Mouse (Mus musculus): ENCODE measurements around the gene Pspc1.

Gene Pspc1

DNA sequence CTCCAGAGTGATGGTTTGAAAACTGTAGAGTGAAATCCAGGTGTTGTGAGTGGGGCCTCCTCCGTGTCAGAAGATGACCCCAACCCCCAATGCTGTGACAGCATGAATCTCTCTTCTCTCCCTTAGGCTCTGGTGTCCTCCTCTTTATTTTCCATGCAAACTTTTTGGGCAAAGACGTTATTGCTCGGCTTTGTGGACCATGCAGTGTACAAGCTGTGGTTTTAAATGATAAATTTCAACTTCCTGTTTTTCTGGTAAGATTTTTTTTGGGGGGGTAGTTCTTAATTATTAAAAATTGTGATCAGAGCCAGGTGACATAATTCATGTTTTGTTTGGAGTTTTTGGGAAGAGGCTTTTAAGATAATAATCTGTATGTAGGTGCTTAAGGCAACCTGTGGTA is 82.6 kb downstream of the Pspc1 start:
- no peak for DNase-seq

DNA sequence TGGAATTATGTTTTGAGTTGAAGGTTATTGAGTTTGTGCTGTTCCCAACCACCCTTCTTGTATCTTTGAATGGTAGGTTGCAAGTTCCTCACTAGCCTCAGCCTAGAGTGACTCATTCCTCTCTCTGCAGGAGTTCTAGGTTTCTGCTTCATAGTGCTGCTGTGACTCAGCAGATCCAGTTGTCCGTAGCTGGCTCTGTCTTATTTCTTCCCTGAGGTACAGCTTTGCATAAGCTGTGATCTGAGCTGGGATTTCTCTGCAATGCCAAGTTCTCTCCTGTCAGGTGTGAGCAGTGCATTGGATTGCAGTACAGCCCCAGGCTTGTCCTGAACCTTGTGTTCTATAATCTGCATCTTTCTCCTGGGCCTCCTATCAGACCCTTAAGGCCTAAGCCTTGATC is 88.3 kb downstream of the Pspc1 start:
- no peak for DNase-seq

GRCm38 (mm10) chr14:56689116-56689515 is 89.0 kb downstream of the Pspc1 start:
- no peak for DNase-seq

DNA sequence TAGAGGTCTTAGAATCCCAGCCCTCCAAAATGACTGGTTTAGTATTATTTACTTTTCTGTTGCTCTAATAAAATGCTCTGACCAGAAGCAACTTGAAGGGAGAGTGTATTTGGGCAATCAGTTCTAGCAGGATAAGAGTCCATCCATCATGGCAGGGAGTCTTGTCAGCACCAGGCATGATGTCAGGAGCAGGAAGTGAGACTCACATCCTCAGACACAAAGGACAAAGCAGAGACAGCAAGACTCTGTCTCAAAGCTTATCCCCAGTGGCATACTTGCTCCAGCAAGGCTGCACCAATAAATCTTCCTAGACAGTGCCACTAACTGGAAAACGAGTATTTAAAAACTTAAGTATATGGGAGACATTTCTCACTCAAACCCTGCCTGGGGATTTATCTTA is 92.7 kb downstream of the Pspc1 start:
- DNase-seq, result no peak

All from thymus, postnatal 14 days (tissue).